Mouse (Mus musculus) CD4-positive helper T cell, adult 2 months (primary cell): ENCODE results near the gene Abi2.
"Not testable (repeated sequence)": the region's sequence is repeated elsewhere in the genome, so short reads cannot be mapped to it uniquely, and the experiment has no call there.

Experiments used
- DNase-seq: peaks from one replicate; pipeline ENCODE4 v3.0.0-alpha.2; 2012; ENCODE audit warnings: low read depth, missing footprints, low spot score

Abi2 gene

DNA sequence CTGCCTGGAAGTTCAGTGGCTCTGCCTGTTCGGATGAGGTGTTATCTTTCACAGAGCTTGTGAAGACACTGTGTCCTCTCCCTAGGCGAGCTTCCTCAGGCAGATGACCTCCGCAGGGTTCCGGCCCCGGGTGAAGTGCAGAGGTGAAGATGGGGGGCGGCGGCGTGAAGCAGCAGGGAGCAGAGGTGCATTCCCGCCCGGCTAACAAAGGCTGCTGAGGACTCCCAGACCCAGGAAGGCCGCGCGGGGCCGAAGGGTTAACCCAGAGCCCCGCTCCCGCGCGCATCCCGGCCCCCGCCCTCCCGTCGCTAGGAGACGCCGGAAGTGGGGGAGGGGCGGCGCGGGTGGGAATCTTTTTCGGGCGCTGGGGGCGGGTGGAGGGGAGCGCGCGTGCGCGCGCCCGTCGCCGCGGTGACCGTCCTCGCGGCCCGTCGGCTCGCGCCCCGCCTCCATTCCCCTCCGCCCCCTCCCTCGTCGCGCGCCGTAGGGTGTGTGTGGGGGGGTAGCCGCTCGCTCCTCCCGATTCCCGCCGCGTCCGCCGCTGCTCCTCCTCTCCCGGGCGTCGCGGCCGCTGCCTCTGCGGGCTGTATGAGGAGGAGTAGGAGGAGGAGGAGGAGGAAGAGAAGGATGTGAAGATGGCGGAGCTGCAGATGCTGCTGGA lies at the start of gene Abi2:
TSS of gene Abi2 (plus strand) at position 452 of the 661 bp plus-strand sequence.
- DNase-seq, result peak; percentile 85

DNA sequence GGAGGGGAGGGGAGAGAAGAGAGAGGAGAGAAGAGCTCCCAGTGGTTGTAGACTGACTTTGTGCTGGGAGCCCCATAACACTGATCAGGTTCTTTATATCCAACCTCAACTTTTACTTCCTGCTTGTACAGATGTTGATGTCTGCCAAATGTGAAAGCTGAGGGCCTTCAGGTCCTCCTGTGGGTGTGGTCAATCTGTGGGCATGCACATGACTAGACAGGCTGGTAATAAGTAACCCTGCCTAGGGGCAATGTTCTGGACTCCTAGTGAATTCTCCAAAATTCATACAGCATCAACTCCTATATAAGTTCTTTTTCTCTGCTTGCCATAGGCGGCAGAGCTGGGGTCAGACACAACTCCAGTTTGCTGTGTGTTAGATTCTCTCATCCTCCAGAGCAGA lies 47.8 kb upstream of the Abi2 start:
- peak; percentile 19 for DNase-seq

DNA sequence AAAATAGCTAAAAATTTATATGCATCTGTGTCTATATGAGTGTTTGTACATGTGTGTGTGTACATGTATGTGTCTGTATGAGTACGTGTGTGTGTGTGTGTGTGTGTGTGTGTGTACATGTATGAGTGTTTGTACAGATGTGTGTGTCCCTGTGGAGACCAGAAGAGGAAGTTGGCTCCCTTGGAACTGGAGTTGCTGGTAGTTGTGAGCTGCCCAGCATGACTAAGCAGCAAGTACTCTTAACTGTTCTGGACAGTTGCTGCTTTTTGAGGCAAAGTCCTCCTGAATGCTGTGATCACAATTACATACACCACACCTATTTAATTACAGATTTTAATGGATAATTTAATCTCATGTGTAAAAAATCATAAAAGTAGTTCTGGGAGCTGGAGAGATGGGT lies 32.9 kb upstream of the Abi2 start:
- no peak for DNase-seq

GRCm38 (mm10) chr1:60381910-60382309 lies 27.5 kb upstream of the Abi2 start:
- no peak for DNase-seq

DNA sequence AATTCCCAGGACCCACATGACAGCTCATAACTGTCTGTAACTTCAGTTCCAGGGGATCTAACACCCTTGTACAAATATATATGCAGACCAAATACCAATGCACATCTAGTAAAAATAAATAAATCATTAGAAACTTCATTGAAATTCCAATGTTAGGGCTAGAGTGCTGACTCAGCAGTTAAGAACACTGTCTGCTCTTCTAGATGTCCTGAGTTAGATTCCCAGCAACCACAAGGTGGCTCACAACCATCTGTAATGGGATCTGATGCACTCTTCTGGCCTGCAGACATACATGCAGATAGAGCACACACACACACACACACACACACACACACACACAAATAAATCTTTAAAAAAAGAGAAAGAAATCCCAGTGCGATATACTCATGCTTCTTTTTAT lies 4.6 kb upstream of the Abi2 start:
- DNase-seq, result peak; percentile 37

- peak; percentile 22 for DNase-seq
Observed at GRCm38 (mm10) chr1:60408501-60409167, 785 bp upstream of the Abi2 start.

DNA sequence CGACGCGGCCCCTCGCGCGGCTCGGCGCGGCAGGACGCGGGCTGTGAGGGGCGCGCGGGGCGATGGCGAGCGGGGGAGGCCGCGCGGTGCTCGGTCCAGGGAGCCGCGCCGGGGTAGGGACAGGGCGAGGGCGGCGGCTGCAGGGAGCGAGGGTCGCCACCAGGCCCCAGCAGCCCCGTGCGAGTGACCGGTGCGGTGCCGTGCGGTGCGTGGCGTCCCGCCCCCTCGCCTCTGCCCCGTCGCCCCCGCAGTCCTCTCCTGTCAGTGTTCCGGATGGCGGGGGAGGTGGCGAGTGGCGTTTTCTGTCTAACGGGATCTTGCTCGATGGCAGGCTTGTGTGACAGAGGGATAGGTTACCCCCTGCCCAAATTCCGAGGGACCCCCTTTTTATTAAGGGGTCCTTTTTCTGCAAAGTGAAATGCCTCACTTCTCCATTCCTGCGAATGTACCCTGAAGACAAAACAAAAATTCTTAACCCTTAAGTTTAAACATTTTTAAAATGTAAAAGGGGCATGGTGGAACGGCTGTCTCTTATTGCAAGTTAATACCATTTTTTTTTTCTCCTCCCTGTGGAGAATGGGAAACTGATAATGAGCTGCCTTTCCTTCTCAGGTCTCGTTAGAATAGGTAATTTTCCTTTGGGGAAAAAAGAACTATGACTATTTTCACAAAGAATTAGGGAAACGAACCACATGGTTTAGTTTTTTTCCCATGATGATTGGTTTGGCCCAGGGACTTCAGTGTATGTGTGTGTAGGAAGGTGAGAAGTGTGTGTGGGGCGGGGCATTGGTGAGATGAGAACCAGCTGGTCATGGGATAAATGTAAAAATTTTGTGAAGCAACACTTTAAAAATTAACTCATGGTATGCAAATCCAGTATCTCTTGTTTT lies 754 bp downstream of the Abi2 start:
- DNase-seq, result peak; percentile 59

DNA sequence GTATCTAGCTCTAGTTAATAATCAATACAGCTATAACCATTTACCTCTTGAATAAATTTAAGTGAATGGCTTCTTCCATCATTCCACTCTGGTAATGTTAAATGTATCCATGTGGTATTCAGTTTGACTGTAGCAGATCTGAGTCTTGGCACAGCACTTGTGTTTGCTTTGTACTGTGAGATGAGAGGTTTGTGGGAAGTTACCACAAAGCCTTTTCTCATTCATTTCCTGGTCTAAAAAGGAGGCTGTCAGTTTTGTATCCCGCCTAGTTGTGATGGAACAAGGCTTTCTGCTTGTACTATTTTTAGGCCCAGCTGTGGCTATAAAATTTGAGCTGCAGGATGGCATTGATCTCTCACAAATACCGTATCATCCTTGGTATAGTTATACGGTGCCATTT lies 7.3 kb downstream of the Abi2 start:
- peak; percentile 77 for DNase-seq

- DNase-seq, result no peak
Observed at GRCm38 (mm10) chr1:60423882-60424281, 14.5 kb downstream of the Abi2 start.

- DNase-seq, result no peak
Observed at GRCm38 (mm10) chr1:60428341-60428740, 18.9 kb downstream of the Abi2 start.

DNA sequence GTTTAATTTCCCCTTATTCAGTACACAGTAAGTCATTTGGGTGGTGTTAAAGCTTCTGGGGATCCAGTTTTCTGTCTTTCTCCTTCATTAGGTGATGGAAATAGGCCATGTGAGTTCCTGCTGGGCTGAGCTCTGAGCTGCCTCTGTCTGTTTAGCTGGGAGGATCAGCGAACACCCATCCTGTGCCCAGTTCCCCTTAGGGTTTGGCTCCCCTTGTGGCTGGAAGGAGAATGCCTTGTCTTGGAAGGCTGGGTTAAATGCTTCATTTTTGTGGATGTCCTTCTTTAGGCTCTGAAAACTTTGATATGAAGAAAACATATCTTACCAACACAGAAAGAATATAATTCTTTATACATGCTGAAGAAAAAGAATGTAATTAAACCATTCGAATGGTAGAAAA lies 19.5 kb downstream of the Abi2 start:
- DNase-seq, result peak; percentile 55

DNA sequence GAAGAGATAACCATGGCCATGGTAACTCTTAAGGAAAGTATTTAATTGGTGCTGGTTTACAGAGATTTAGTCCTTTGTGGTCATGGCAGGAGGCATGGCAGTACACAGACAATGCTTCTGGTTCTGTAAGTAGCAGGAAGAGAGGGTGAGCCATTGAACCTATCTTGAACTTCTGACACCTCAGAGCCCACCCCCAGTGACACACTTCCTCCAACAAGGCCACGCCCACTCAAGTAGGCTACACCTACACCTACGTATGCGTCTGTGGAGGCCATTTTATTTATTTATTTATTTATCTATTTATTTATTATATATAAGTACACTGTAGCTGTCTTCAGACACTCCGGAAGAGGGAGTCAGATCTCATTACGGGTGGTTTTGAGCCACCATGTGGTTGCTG lies 22.1 kb downstream of the Abi2 start:
- no peak for DNase-seq

DNA sequence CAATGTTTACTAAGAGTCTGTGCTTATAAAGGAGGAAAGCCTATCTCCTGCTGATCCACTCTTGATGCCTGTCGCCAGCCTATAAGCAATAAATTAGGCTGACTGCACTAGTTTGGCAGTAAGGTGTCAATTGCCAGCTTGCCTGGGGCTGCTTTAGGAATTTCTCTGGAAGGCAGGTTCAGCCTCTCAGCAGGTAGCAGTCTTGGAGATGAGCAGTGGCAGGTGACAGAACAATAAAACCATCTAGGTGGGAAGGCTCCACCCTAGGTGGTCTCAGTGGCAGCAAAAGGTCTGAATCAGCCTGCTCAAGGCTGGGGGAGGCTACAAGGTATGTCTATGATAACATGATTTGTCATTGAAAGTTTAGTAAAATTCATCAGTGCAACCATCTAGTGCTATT lies 23.1 kb downstream of the Abi2 start:
- no peak for DNase-seq

DNA sequence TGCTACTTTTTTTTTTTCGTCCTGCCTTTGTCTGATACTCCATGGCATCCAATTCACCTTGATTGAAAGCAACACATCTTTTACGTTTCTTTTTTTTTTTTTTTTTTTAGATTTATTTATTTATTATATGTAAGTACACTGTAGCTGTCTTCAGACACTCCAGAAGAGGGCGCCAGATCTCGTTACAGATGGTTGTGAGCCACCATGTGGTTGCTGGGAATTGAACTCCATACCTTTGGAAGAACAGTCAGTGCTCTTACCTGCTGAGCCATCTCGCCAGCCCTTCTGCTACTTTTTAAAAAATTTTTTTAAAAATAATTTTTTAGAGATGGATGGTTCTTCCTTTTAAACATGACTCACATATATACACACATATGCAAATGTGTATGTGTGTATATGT lies 32.0 kb downstream of the Abi2 start:
- DNase-seq, result not testable (repeated sequence)

GRCm38 (mm10) chr1:60447067-60447466 lies 37.6 kb downstream of the Abi2 start:
- DNase-seq, result peak; percentile 69

- DNase-seq, result no peak
Observed at GRCm38 (mm10) chr1:60449896-60450295, 40.5 kb downstream of the Abi2 start.

GRCm38 (mm10) chr1:60460623-60461022 lies 51.2 kb downstream of the Abi2 start:
- peak; percentile 51 for DNase-seq

GRCm38 (mm10) chr1:60469491-60469890 lies 60.1 kb downstream of the Abi2 start:
- no peak for DNase-seq

DNA sequence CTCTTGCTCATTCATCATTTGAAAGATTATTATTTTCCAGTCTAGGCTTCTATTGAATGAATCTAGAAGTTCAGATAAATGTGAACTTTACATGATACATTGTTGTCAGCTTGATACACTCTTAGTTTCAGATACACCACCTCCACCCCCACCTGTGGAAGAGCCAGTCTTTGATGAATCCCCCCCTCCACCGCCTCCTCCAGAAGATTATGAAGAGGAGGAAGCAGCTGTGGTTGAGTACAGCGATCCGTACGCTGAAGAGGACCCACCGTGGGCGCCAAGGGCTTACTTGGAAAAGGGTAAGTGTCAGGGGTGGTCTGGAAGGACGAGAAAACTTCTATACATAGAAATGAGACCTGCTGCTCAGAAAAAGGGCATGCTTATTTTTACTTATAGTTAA lies 61.1 kb downstream of the Abi2 start:
- no peak for DNase-seq

- DNase-seq, result no peak
Observed at GRCm38 (mm10) chr1:60481561-60481960, 72.1 kb downstream of the Abi2 start.

- DNase-seq, result peak; percentile 61
Observed at GRCm38 (mm10) chr1:60482881-60483280, 73.5 kb downstream of the Abi2 start.

GRCm38 (mm10) chr1:60485649-60486048 lies 76.2 kb downstream of the Abi2 start:
- no peak for DNase-seq
